Mouse (Mus musculus) adrenal gland, postnatal 14 days (tissue): ENCODE measurements around the gene Grasp. TPM values are rescaled to one million over a fixed set of nuclear protein-coding genes. Genes with fewer than 3 reads are reported as not detected.

Experiments used
- DNase-seq: peaks from one replicate; pipeline ENCODE4 v3.0.0; 2021; ENCODE audit warnings: mixed read lengths
- total RNA-seq: library from RNA; stranded (reverse); gene quantifications from 2 replicates; pipeline ENCODE4 v1.2.3, GENCODE M21; 2021

Grasp gene
- total RNA-seq, 1 experiment from 2014 or later = 29.7 TPM

- DNase-seq = no peak
Measured at GRCm38 (mm10) chr15:101248029-101248710, 24.2 kb downstream of the Grasp start.

GRCm38 (mm10) chr15:101250220-101250800 is 26.3 kb downstream of the Grasp start:
- DNase-seq = no peak

GRCm38 (mm10) chr15:101251930-101252329 is 27.9 kb downstream of the Grasp start:
- DNase-seq = no peak

- no peak for DNase-seq
Measured at GRCm38 (mm10) chr15:101252614-101253013, 28.6 kb downstream of the Grasp start.

- no peak for DNase-seq
Measured at GRCm38 (mm10) chr15:101253563-101253885, 29.5 kb downstream of the Grasp start.

- DNase-seq = peak; percentile 87
Measured at GRCm38 (mm10) chr15:101253886-101254795, 30.2 kb downstream of the Grasp start, which contains the start of gene Nr4a1. TSS of gene Nr4a1 (plus strand) at chr15:101254269.

- no peak for DNase-seq
Measured at GRCm38 (mm10) chr15:101255842-101256462, 32.0 kb downstream of the Grasp start.

GRCm38 (mm10) chr15:101256463-101257206 is 32.6 kb downstream of the Grasp start:
- DNase-seq = no peak

GRCm38 (mm10) chr15:101258420-101258819 is 34.4 kb downstream of the Grasp start:
- no peak for DNase-seq

- DNase-seq = no peak
Measured at GRCm38 (mm10) chr15:101259922-101260321, 35.9 kb downstream of the Grasp start.

- peak; percentile 82 for DNase-seq
Measured at GRCm38 (mm10) chr15:101260387-101260786, 36.4 kb downstream of the Grasp start.

GRCm38 (mm10) chr15:101260874-101261622 is 37.1 kb downstream of the Grasp start:
- DNase-seq = no peak

- DNase-seq = no peak
Measured at GRCm38 (mm10) chr15:101262502-101262901, 38.5 kb downstream of the Grasp start.

GRCm38 (mm10) chr15:101266132-101266963 is 42.4 kb downstream of the Grasp start:
- DNase-seq = peak; percentile 99

- peak; percentile 56 for DNase-seq
Measured at GRCm38 (mm10) chr15:101267053-101268032, 43.4 kb downstream of the Grasp start.

GRCm38 (mm10) chr15:101270101-101270820 is 46.3 kb downstream of the Grasp start:
- no peak for DNase-seq

- DNase-seq = no peak
Measured at GRCm38 (mm10) chr15:101271107-101271506, 47.1 kb downstream of the Grasp start.

- no peak for DNase-seq
Measured at GRCm38 (mm10) chr15:101271513-101271912, 47.5 kb downstream of the Grasp start.
